Mouse (Mus musculus): ENCODE results near the gene Cmtm8. TPM values are rescaled to one million over a fixed set of nuclear protein-coding genes. Genes with fewer than 3 reads are reported as not detected.
A peak's percentile ranks its signal among the peaks of the same experiment; 100 is the strongest.

The Cmtm8 gene
- total and polyA plus RNA-seq, 3 experiments, result 1.9 to 7.9 TPM; not detected in 1

- no peaks in the 10 kb centered on the region for H3K27me3 ChIP-seq (ENCODE audit: control insufficient read depth in 1 of 2, insufficient read depth in 2 of 2, low read length in 2 of 2)
- no peak overlapping the region for H3K9ac ChIP-seq (ENCODE audit: control insufficient read depth, low read depth, low read length, poor library complexity, severe bottlenecking)
- DNase-seq (ENCODE audit: low read depth, low spot score), result no peak
- H3K27ac ChIP-seq (ENCODE audit: control insufficient read depth, low read depth, low read length), result no peak overlapping the region
- peaks cover 26 to 42% of the 10 kb centered on the region in 2 experiments for H3K36me3 ChIP-seq (ENCODE audit: control insufficient read depth in 1 of 2, insufficient read depth in 2 of 2, low read length in 2 of 2)
- peak; percentile 44 for TF ChIP-seq ZNF384 (IDR thresholded peaks at IDR 0.05; ENCODE audit: low read depth, low read length)
- no peak for TF ChIP-seq NELFE (IDR thresholded peaks at IDR 0.05; ENCODE audit: low read depth, low read length)
- TF ChIP-seq USF2 (IDR thresholded peaks at IDR 0.05; ENCODE audit: borderline replicate concordance in 1 of 2, insufficient read depth in 1 of 2, low read depth in 1 of 2, low read length in 2 of 2), result no peak
- peaks cover 53% of the 10 kb centered on the region for H3K79me2 ChIP-seq (ENCODE audit: control insufficient read depth, insufficient read depth, low read length, poor library complexity)
- peaks cover 12 to 28% of the 10 kb centered on the region in 2 experiments for H3K4me1 ChIP-seq (ENCODE audit: control insufficient read depth in 1 of 2, insufficient read depth in 2 of 2, low read length in 2 of 2)
- H3K9me3 ChIP-seq (replicated peaks; ENCODE audit: insufficient read depth, low read length), result no peaks in the 10 kb centered on the region
- H3K4me3 ChIP-seq (ENCODE audit: control insufficient read depth in 1 of 2, insufficient read depth in 1 of 2, low read depth in 2 of 2, low read length in 2 of 2), result no peak overlapping the region
These were observed 69.3 kb downstream of the Cmtm8 start for GRCm38 (mm10) chr9:114774629-114775028.

GRCm38 (mm10) chr9:114771565-114771964 is 72.4 kb downstream of the Cmtm8 start:
- H3K9ac ChIP-seq (ENCODE audit: control insufficient read depth, low read depth, low read length, poor library complexity, severe bottlenecking), result no peak overlapping the region
- no peaks in the 10 kb centered on the region for H3K27me3 ChIP-seq (ENCODE audit: control insufficient read depth in 1 of 2, insufficient read depth in 2 of 2, low read length in 2 of 2)
- H3K4me3 ChIP-seq (ENCODE audit: control insufficient read depth in 1 of 2, insufficient read depth in 1 of 2, low read depth in 2 of 2, low read length in 2 of 2), result no peak overlapping the region
- H3K27ac ChIP-seq (ENCODE audit: control insufficient read depth, low read depth, low read length), result no peak overlapping the region
- H3K9me3 ChIP-seq (replicated peaks; ENCODE audit: insufficient read depth, low read length), result no peaks in the 10 kb centered on the region
- peaks cover 0 to 5% of the 10 kb centered on the region in 2 experiments; a peak in 2 of 4 replicates for H3K4me1 ChIP-seq (ENCODE audit: control insufficient read depth in 1 of 2, insufficient read depth in 2 of 2, low read length in 2 of 2)
- H3K79me2 ChIP-seq (ENCODE audit: control insufficient read depth, insufficient read depth, low read length, poor library complexity), result peaks cover 34% of the 10 kb centered on the region
- no peak for TF ChIP-seq MAX (IDR thresholded peaks at IDR 0.05; ENCODE audit: low read length)
- TF ChIP-seq MAFK (IDR thresholded peaks at IDR 0.05; ENCODE audit: borderline replicate concordance, low read depth, low read length), result no peak
- TF ChIP-seq CHD2 (IDR thresholded peaks at IDR 0.05; ENCODE audit: low read length), result no peak
- TF ChIP-seq BHLHE40 (IDR thresholded peaks at IDR 0.05; ENCODE audit: borderline replicate concordance, low read depth, low read length), result no peak
- TF ChIP-seq MEF2A (IDR thresholded peaks at IDR 0.05; ENCODE audit: extremely low read depth, insufficient replicate concordance, low read depth, low read length, poor library complexity, severe bottlenecking), result no peak
- no peak for TF ChIP-seq MYC (IDR thresholded peaks at IDR 0.05; ENCODE audit: low read depth, low read length)
- TF ChIP-seq EP300 (IDR thresholded peaks at IDR 0.05; ENCODE audit: low read depth in 1 of 2, low read length in 2 of 2), result no peak
- no peak for TF ChIP-seq ELF1 (IDR thresholded peaks at IDR 0.05; ENCODE audit: low read depth, low read length)
- no peak for TF ChIP-seq USF2 (IDR thresholded peaks at IDR 0.05; ENCODE audit: borderline replicate concordance in 1 of 2, insufficient read depth in 1 of 2, low read depth in 1 of 2, low read length in 2 of 2)
- no peak for TF ChIP-seq ZKSCAN1 (IDR thresholded peaks at IDR 0.05; ENCODE audit: low read depth, low read length)
- no peak for TF ChIP-seq NELFE (IDR thresholded peaks at IDR 0.05; ENCODE audit: low read depth, low read length)
- no peak for TF ChIP-seq ZNF384 (IDR thresholded peaks at IDR 0.05; ENCODE audit: low read depth, low read length)
- TF ChIP-seq TCF12 (IDR thresholded peaks at IDR 0.05; ENCODE audit: low read depth, low read length), result no peak
- TF ChIP-seq NRF1 (IDR thresholded peaks at IDR 0.05; ENCODE audit: insufficient read depth, low read depth, low read length, poor library complexity, severe bottlenecking), result no peak
- TF ChIP-seq ETS1 (IDR thresholded peaks at IDR 0.05; ENCODE audit: low read depth, low read length), result no peak
- peaks cover 15 to 25% of the 10 kb centered on the region in 2 experiments for H3K36me3 ChIP-seq (ENCODE audit: control insufficient read depth in 1 of 2, insufficient read depth in 2 of 2, low read length in 2 of 2)
- no peak for DNase-seq (ENCODE audit: low read depth, low spot score)
